Mouse (Mus musculus): Measurements from ENCODE around the gene Txnrd1.

The Txnrd1 gene

DNA sequence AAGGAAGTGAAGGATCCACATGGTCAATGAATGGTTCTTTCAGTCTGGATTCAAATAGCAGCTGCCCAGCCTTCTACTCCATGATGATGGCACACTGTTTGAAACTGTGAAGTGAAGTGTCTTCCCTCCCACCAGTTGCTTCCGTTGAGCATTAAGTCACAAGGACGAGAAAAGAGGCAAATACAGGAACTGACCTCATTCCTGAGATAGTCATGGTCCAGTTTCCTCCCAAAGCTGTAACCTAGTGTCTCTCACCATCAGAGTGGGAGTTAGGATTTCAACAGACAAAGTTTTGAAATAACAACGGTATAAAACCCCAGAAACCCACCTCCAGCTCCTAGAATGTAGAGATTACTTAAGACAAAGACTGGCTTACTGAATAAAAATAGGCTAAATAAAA lies 89.8 kb downstream of the Txnrd1 start:
- no peak for DNase-seq

DNA sequence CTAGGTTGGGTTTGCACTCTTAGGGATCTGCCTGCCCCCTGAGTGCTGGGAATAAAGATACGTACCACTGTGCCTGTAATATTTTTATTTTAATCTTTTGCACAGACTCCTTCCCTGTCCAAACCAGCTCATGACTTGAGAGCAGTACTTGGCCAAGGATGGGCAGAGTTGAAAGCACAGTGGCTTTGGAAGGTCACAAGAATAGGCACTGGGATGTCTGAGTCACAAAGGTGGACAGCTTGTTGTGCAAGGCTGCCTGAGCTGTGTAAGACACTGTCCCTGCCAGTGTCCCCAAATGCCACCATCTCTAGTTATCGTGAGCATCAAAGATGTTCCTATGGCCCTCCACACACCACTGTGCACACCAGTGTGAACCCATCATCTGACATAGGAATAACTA lies 91.0 kb downstream of the Txnrd1 start:
- DNase-seq = no peak

DNA sequence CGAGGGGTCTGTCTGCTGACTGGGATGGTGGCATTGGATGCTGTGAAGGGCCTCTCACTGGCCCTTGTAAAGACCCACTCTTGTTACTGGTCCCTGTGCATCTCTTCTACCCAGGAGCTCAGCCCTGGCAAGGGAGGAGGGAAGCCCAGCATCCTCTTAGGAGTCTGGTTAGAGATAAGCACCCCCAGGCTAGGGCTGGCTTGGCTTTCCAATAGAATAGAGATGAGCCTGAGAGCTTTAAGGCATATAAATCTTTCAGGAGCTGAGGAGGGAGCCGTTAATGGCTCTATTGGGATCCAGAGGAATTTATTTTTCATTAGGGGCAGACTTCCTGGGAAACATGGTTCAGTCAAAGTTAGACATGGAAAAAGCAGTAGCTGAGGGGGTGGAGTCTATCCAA lies 91.9 kb downstream of the Txnrd1 start:
- no peak for DNase-seq

DNA sequence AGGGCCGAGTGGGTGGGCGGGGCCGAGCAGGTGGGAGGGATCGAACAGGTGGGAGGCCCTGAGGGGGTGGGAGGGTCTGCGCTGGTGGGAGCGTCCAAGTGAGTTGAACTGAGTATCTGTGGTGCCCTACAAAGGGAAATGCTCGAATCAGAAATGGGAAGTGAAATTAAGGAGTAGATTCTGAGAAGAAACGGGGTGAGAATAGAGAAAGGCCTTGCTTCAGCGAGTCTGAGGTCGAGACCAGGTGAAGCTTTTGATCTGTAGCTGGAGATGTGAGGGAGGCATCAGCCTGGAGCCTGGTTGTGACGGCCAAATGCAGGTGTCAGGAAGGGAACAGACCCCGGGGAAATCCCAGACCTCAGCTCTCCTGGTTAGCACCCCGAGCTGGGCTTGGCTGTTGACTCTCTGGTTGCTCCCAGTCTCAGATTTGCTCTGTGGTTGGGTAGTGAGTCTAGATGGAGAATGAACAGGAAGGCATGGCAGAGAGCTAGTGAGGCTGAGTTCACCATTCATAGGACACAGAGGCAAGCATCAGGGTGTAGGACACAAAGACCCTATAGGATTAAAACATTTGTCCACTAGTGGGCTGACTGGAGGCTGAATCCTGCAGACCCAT lies 101.4 kb downstream of the Txnrd1 start:
- no peak for DNase-seq

- DNase-seq = no peak
Observed at GRCm38 (mm10) chr10:82935774-82936173, 102.0 kb downstream of the Txnrd1 start.
